Mouse (Mus musculus): ENCODE measurements around the gene Nprl3. TPM values are rescaled to one million over a fixed set of nuclear protein-coding genes. Genes with fewer than 3 reads are reported as not detected.

Gene Nprl3
- polyA plus RNA-seq, 1 experiment, result 14.4 TPM

DNA sequence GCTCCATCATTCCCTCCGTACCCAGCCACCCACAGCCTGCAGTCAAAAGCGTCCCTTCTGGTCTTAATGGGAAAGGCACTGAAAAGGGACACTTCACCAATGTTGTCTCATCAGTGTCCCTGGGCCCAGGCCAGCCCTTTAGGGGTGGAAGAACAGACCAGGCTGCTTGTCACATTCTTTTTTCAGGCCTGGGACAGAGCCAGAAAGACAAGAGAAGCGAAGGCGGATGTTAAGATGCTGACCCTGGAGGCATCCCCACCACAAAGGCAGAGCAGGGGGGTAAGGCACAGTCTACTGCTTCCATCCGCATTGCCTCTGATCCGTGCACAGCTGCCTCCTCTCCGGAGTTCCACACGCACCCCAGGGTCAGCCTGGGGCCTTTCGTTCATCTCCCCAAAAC is 77.4 kb downstream of the Nprl3 start:
- peaks cover 51% of the 10 kb centered on the region for H3K27me3 ChIP-seq (replicated peaks)

DNA sequence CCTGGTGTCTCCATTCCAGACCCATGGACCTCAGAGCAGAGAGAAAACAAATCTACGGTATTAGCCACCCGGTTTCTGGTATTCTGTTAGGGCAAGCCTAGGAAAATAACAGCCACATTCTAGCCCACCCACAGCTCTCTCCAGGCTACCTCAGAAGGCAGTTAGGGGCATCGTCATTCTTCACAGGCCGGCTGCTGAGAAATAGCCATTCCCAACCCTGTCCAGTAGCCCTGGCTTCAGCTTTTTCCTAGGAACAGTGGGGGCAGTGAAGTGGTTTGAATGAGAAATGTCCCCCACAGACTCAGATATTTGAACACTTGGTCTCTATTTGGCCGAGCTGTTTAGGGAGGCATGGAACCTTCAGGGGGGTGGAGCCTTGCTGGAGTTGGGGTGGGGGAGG is 78.1 kb downstream of the Nprl3 start:
- no peaks in the 10 kb centered on the region for H3K36me3 ChIP-seq (replicated peaks; ENCODE audit: low read length)
- no peak overlapping the region for H3K4me3 ChIP-seq (replicated peaks)
- H3K4me1 ChIP-seq, result no peaks in the 10 kb centered on the region; the same call in 1 of the 2 replicates
- TF ChIP-seq GATA1 (IDR thresholded peaks at IDR 0.05; ENCODE audit: borderline replicate concordance, low read length) (no peak), FLI1 (IDR thresholded peaks at IDR 0.05; ENCODE audit: low read length) (no peak)
- peaks cover 6% of the 10 kb centered on the region; the same call in 1 of the 2 replicates for H3K9me3 ChIP-seq
- H3K27me3 ChIP-seq (replicated peaks), result peaks cover 50% of the 10 kb centered on the region

More for the DNA sequence above, 77.4 kb downstream of the Nprl3 start:
- H3K9me3 ChIP-seq, result peaks cover 6% of the 10 kb centered on the region; the same call in 1 of the 2 replicates
- TF ChIP-seq GATA1 (IDR thresholded peaks at IDR 0.05; ENCODE audit: borderline replicate concordance, low read length) (no peak), FLI1 (IDR thresholded peaks at IDR 0.05; ENCODE audit: low read length) (no peak)
- no peak overlapping the region for H3K4me3 ChIP-seq (replicated peaks)
- H3K36me3 ChIP-seq (replicated peaks; ENCODE audit: low read length), result no peaks in the 10 kb centered on the region
- peaks cover 3% of the 10 kb centered on the region for H3K4me1 ChIP-seq

DNA sequence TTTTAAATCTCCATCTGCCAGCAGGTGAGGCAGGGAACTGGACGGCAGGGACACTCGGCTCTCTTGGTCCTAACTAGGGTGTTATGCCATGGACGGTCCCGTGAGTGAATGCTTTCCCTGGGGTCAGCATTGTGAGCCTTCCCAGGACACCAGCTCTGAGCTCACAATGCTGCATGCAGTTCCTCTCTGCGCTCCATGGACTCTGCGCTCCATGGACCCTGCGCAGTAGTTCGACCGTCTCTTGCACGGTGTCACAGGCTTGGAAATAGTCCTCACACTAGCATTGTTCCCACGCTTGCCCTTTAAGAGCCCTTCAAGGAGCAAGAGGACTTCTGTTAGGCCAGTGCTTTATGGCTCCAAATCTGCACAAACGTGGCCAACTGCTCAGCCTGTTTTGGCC is 78.6 kb downstream of the Nprl3 start:
- Histone ChIP-seq H3K27me3 (replicated peaks) (peaks cover 47% of the 10 kb centered on the region), H3K4me3 (replicated peaks) (no peak overlapping the region), H3K36me3 (replicated peaks; ENCODE audit: low read length) (no peaks in the 10 kb centered on the region), H3K4me1 (no peaks in the 10 kb centered on the region; the same call in 1 of the 2 replicates), H3K9me3 (peaks cover 6% of the 10 kb centered on the region; the same call in 1 of the 2 replicates)
- TF ChIP-seq GATA1 (IDR thresholded peaks at IDR 0.05; ENCODE audit: borderline replicate concordance, low read length), result no peak
- no peak for TF ChIP-seq FLI1 (IDR thresholded peaks at IDR 0.05; ENCODE audit: low read length)

DNA sequence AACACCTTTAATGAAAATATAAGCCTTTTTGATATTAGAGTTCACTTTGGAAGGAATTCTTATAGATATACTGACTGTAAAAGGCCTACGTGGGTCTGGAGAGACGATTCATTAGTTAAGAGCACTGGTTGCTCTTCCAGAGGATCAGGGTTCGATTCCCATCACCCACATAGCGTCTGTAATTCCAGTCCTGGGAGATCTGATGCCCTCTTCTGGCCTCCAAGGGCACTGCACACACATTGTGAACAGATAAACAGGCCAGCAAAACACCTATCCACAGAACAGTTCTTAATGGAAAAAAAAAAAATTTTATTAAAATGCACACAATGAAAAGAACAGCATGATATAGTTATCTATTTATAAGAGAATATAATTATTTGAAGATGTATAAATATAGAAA is 80.3 kb downstream of the Nprl3 start:
- Histone ChIP-seq H3K9me3 (peaks cover 6% of the 10 kb centered on the region; the same call in 1 of the 2 replicates), H3K27me3 (replicated peaks) (peaks cover 36% of the 10 kb centered on the region), H3K4me1 (no peaks in the 10 kb centered on the region), H3K4me3 (replicated peaks) (no peak overlapping the region), H3K36me3 (replicated peaks; ENCODE audit: low read length) (no peaks in the 10 kb centered on the region)
- TF ChIP-seq GATA1 (IDR thresholded peaks at IDR 0.05; ENCODE audit: borderline replicate concordance, low read length) (no peak), FLI1 (IDR thresholded peaks at IDR 0.05; ENCODE audit: low read length) (no peak)

DNA sequence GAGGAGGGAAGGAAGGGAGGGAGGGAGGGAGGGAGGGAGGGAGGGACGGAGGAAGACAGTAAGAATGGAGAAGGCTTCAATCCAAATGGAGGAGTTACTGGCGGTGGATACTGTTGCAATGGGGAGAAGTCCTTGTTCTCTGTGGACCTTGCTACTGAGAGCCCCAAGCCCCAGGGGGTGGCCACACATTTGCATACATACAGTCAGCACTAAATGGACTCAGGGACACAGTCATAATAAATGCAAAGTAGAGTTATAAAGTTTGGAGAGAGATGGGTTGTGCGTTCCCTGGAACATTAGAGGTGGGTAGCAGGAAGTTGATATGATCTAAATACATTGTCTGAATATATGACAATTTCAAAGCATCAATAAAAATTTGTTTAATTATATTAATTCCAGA is 81.5 kb downstream of the Nprl3 start:
- Histone ChIP-seq H3K36me3 (replicated peaks; ENCODE audit: low read length) (no peaks in the 10 kb centered on the region), H3K4me3 (replicated peaks) (no peak overlapping the region), H3K4me1 (no peaks in the 10 kb centered on the region), H3K9me3 (peaks cover 6% of the 10 kb centered on the region; the same call in 1 of the 2 replicates), H3K27me3 (replicated peaks) (peaks cover 36% of the 10 kb centered on the region)
- TF ChIP-seq GATA1 (IDR thresholded peaks at IDR 0.05; ENCODE audit: borderline replicate concordance, low read length), result no peak
- TF ChIP-seq FLI1 (IDR thresholded peaks at IDR 0.05; ENCODE audit: low read length), result no peak

DNA sequence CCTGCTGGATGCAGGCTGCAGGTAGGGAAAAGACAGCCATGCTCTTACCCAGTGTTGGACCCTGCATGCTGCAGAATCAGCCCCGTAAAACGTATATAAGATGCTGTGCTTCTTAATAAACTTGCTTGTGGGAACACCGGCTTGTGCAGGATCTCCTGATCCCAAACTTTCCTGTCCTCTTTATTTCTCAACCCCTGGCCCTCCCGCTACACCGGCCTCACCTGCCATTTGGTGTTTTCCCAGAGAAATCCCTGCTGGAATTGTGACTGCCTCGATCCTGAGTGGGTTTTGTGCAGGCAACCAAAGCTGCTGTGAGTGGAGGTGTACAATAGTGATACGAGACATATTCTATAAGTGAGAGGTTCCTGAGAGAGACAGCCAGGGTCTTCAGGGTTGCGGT is 83.0 kb downstream of the Nprl3 start:
- H3K4me1 ChIP-seq, result no peaks in the 10 kb centered on the region
- no peak overlapping the region for H3K4me3 ChIP-seq (replicated peaks)
- TF ChIP-seq FLI1 (IDR thresholded peaks at IDR 0.05; ENCODE audit: low read length) (no peak), GATA1 (IDR thresholded peaks at IDR 0.05; ENCODE audit: borderline replicate concordance, low read length) (no peak)

DNA sequence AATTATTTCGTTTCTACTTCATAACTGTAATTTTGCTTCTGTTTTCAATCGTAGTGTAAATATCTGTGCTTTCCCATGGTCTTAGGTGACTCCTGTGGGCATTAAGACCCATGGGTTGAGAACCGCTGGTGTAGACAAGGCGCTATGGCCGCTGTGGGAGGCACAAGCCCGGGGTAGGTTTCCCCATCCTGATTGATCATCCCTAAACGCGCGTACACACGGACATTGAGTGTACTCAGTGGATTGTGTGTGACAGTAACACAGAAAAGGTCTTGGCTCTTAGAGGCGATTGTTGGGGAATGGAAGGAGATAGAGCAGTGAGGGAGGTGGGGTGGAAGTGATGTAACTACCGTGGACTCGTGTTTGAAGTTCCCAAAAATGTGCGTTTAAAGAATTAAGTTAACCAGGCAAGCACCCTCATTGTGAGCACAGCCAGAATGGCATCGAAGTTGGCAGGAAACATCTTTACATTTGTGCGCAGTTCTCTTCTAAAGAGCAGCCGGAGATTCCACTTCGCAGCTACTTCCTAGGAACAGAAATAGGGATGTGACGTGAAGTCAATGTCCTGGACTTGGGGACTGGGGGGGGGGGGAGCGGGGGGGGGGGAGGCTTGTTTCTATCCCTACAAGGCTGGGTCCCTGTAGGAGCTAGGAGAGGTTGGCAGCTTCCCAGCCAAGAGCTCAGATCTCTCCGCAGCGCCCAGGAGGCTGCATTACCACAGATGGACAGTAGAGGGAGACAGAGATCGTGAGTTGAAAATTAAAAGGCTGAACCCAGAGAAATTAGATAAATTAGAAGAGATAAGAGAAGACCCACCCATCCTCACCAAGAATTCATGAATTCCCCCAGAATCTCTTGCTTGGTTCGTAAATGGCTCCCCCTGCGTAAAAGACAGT is 85.3 kb downstream of the Nprl3 start:
- no peaks in the 10 kb centered on the region for H3K36me3 ChIP-seq (replicated peaks; ENCODE audit: low read length)
- TF ChIP-seq GATA1 (IDR thresholded peaks at IDR 0.05; ENCODE audit: borderline replicate concordance, low read length), result no peak
- no peak for TF ChIP-seq FLI1 (IDR thresholded peaks at IDR 0.05; ENCODE audit: low read length)
- H3K27me3 ChIP-seq (replicated peaks), result peaks cover 26% of the 10 kb centered on the region
- no peaks in the 10 kb centered on the region for H3K4me1 ChIP-seq
- H3K9me3 ChIP-seq, result peaks cover 11% of the 10 kb centered on the region
- H3K4me3 ChIP-seq (replicated peaks), result no peak overlapping the region

More for the DNA sequence above, 83.0 kb downstream of the Nprl3 start:
- Histone ChIP-seq H3K27me3 (replicated peaks) (peaks cover 24% of the 10 kb centered on the region), H3K36me3 (replicated peaks; ENCODE audit: low read length) (no peaks in the 10 kb centered on the region), H3K9me3 (peaks cover 6% of the 10 kb centered on the region; the same call in 1 of the 2 replicates)

DNA sequence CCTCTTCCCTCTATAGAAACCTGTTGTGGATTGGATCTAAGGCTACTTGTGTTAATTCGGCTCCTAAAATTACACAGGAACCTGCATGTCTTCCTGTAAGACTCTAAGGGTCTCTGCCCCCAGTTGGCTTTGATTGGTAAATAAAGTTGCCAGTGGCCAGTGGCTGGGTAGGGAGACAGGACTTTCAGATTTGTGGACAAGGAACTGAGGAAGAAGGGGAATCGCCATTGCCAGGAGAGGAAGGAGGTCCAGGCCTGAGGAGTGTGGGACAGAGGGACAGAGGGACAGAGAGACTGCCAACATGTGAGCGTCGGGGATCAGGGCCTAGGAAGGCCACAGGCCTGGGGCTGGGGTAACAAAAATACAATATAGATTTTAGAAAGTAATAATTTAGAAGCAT is 86.3 kb downstream of the Nprl3 start:
- H3K9me3 ChIP-seq, result peaks cover 6% of the 10 kb centered on the region
- H3K27me3 ChIP-seq (replicated peaks), result peaks cover 31% of the 10 kb centered on the region
- H3K4me3 ChIP-seq (replicated peaks), result no peak overlapping the region
- H3K36me3 ChIP-seq (replicated peaks; ENCODE audit: low read length), result no peaks in the 10 kb centered on the region
- H3K4me1 ChIP-seq, result no peaks in the 10 kb centered on the region
- TF ChIP-seq GATA1 (IDR thresholded peaks at IDR 0.05; ENCODE audit: borderline replicate concordance, low read length), result no peak
- TF ChIP-seq FLI1 (IDR thresholded peaks at IDR 0.05; ENCODE audit: low read length), result no peak

DNA sequence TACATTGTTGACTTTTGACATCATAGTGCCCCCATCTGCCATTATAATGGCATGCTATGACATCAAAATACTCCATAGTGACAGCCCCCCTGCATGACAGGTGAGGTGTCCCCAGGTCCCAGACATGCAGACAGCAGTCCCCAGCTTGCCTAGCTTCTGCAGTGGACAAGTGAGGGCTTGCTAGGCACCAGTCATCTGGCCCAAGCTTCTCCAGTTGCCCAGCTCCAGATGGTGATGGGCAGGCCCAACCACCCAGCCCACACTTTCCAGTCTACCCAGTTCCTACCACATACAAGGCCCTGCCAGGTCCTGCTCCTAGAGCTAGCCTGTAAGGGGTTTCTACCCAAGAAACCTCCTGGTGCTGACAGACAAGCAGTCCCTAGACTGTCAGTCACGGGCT is 89.0 kb downstream of the Nprl3 start:
- H3K36me3 ChIP-seq (replicated peaks; ENCODE audit: low read length), result no peaks in the 10 kb centered on the region
- H3K4me1 ChIP-seq, result no peaks in the 10 kb centered on the region
- TF ChIP-seq GATA1 (IDR thresholded peaks at IDR 0.05; ENCODE audit: borderline replicate concordance, low read length) (no peak), FLI1 (IDR thresholded peaks at IDR 0.05; ENCODE audit: low read length) (no peak)
- H3K9me3 ChIP-seq, result peaks cover 6% of the 10 kb centered on the region
- H3K4me3 ChIP-seq (replicated peaks), result no peak overlapping the region
- H3K27me3 ChIP-seq (replicated peaks), result peaks cover 20% of the 10 kb centered on the region

Other genes starting within 250 kb of the Nprl3 start
- gene Il9r, start 67.4 kb downstream of the Nprl3 start, polyA plus RNA-seq (2012; ENCODE audit: insufficient read depth, low replicate concordance), result not detected in 2 replicates
- 15.1 and 78.7 TPM in 2 replicates for gene Snrnp25, start 62.3 kb downstream of the Nprl3 start, polyA plus RNA-seq (2012; ENCODE audit: insufficient read depth, low replicate concordance)
- gene Rhbdf1, start 45.4 kb downstream of the Nprl3 start, polyA plus RNA-seq (2012; ENCODE audit: insufficient read depth, low replicate concordance), result 16.1 and 37.2 TPM in 2 replicates
- gene Mpg, start 41.2 kb downstream of the Nprl3 start, polyA plus RNA-seq (2012; ENCODE audit: insufficient read depth, low replicate concordance), result 3.6 and 8.8 TPM in 2 replicates
- not detected in 2 replicates for gene Hba-x, start 8.7 kb upstream of the Nprl3 start, polyA plus RNA-seq (2012; ENCODE audit: insufficient read depth, low replicate concordance)
- 5,345 and 12,498 TPM in 2 replicates for gene Hba-a1, start 15.8 kb upstream of the Nprl3 start, polyA plus RNA-seq (2012; ENCODE audit: insufficient read depth, low replicate concordance)
- 2.9 TPM in 1 of 2 replicates, not detected in the other for gene Hbq1b, start 19.3 kb upstream of the Nprl3 start, polyA plus RNA-seq (2012; ENCODE audit: insufficient read depth, low replicate concordance)
- gene Hba-a2, start 28.8 kb upstream of the Nprl3 start, polyA plus RNA-seq (2012; ENCODE audit: insufficient read depth, low replicate concordance), result 578 and 1,883 TPM in 2 replicates
- gene Hbq1a, start 32.4 kb upstream of the Nprl3 start, polyA plus RNA-seq (2012; ENCODE audit: insufficient read depth, low replicate concordance), result not detected in 2 replicates
- 1.3 and 2.1 TPM in 2 replicates for gene Sh3pxd2b, start 80.1 kb upstream of the Nprl3 start, polyA plus RNA-seq (2012; ENCODE audit: insufficient read depth, low replicate concordance)
- gene Ubtd2, start 187.7 kb upstream of the Nprl3 start, polyA plus RNA-seq (2012; ENCODE audit: insufficient read depth, low replicate concordance), result 0.96 TPM in 1 of 2 replicates, not detected in the other